Mouse (Mus musculus) stomach, postnatal 0 days (tissue): ENCODE measurements around the gene Usp29.

Experiments
- CTCF ChIP-seq: IDR thresholded peaks from 2 replicates; pipeline ENCODE4 v1.5.1; 2016; ENCODE audit warnings: antibody characterized with exemption, low read depth, mild to moderate bottlenecking, moderate library complexity
- EP300 ChIP-seq: optimal IDR thresholded peaks from 2 replicates; pipeline ENCODE3; 2016; ENCODE audit warnings: antibody characterized with exemption

GRCm38 (mm10) chr7:6797408-6797807 is 67.0 kb downstream of the Usp29 start:
- TF ChIP-seq CTCF (no peak), EP300 (no peak)
